Mouse (Mus musculus) hematopoietic stem cell, adult 5-6 weeks (primary cell): ENCODE measurements around the gene Nutf2-ps1. TPM values are rescaled to one million over a fixed set of nuclear protein-coding genes. Genes with fewer than 3 reads are reported as not detected.

Source experiments
- ATAC-seq, 2 experiments: fragments of 125-278 bp in 1 of 2; replicated peaks in 1 of 2; 2 replicates each; pipeline ENCODE4 v1.8.0; 2016 to 2017; ENCODE audit warnings: inconsistent platforms in 2 of 2, mild to moderate bottlenecking in 2 of 2, moderate number of reproducible peaks in 2 of 2, low read depth in 1 of 2, moderate TSS enrichment in 1 of 2; ENCODE audit not compliant: low FRiP score in 2 of 2, poor library complexity in 2 of 2, severe bottlenecking in 2 of 2, insufficient read depth in 1 of 2, low TSS enrichment in 1 of 2
- total RNA-seq: library from RNA; stranded (forward); fragments of 172-1452, 232-1000 nt; gene quantifications from 2 replicates; pipeline ENCODE4 v1.2.3, GENCODE M21; 2017

The Nutf2-ps1 gene
- total RNA-seq, 1 experiment from 2014 or later: 160 TPM

DNA sequence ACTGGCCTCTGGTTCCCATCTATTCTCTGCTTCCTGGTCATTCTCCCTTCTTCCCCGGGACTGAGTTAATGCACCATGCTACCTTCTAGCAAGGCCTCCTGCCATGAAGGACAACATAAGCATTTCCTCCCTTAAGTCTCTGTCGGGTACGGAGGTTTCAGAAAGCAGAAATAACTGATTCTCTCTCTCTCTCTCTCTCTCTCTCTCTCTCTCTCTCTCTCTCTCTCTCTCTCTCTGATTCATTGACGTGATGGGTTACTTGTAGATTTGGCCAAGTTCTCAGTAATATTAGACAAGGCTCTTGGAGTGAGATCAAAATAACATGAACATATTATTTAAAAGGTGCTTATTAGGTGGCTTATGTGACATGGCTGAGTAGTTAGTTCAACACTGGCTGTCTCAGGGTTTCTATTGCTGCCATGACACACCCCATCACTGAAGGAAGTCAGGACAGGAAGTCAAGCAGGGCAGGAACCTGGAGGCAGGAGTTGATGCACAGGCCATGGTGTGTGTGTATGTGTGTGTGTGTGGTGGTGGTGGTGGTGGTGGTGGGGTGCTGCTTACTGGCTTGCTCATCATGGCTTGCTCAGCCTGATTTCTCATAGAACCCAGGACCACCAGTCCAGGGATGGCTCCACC, 43.8 kb downstream of the Nutf2-ps1 start:
- ATAC-seq: no peak

DNA sequence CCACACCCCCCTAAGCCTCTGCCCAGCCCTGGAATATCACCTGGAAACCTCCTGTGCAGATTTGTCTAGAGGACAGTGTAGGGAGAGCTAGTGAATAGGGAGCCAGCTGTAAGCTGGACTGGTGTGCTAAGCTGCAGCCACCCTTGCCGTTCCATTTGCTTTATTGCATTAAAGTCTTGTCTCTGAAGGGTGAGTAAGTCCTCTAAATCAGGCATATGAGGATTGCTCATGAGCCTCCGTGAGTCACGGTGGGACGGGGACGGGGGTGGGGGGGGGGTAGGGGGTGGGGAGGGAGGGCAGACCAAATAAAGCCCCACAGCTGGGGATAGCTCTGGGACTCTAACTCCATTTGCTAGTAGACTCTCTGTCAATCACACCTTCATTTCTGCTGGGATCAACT, 45.3 kb downstream of the Nutf2-ps1 start:
- no peak for ATAC-seq

DNA sequence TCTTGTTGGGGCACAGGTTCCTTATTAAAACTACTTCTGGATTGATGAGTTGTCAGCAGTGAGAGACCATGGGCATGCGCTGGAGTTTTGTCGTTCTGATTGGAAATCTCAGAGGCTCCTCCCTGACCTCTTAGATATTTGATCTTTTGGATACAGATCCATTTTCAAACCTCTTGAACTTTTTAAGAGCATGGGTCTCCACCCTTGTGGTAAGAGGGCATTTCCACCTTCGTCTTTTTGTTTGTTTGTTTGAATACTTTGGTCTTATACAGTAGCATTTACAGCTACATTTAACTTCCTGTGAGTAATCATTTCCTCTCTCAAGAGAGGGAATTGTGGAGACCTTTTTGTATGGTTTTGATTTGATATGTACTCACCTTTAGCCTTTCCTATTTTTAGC, 49.6 kb downstream of the Nutf2-ps1 start:
- ATAC-seq: no peak

DNA sequence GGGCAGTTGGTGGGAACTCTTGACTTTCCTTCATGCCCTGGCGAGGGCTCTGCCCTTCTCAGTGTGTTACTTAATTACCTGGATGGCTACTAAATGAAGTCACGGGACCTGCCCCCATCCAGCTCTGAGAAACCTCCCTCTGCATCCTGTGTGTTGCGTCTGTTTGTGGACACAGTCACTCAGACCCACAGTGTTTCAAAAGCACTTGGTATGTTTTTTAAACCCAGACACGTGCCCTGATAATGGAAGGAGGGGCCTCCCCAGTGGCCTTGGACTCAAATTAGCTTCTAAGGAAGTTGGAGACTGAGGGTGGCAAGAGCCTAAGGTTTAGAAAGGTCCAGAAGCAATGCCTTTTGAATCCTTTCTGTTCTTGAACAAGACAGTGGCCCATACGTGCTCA, 50.1 kb downstream of the Nutf2-ps1 start:
- 0 out of 4 replicates have a peak, but pooled peaks of 1 of the 2 experiments have one; percentile 1 for ATAC-seq

Other genes starting within 250 kb of the Nutf2-ps1 start
- gene Gm10197, start 217.3 kb downstream of the Nutf2-ps1 start, total RNA-seq: not detected in 2 replicates
- 42.6 and 43.6 TPM in 2 replicates for gene Smndc1, start 198.5 kb downstream of the Nutf2-ps1 start, total RNA-seq
- 67.9 and 102 TPM in 2 replicates for gene Dusp5, start 60.0 kb downstream of the Nutf2-ps1 start, total RNA-seq
- 149 and 174 TPM in 2 replicates for gene Smc3, start 11.3 kb upstream of the Nutf2-ps1 start, total RNA-seq
- gene Rbm20, start 88.2 kb upstream of the Nutf2-ps1 start, total RNA-seq: 0.06 TPM in 1 of 2 replicates, not detected in the other